15 mouse cellular contexts compared by ENCODE assay signal in genomic region chr9:114925039-114925438, GRCm38 (mm10). TPM values are rescaled to one million over a fixed set of nuclear protein-coding genes. Genes with fewer than 3 reads are reported as not detected.
DNase-seq lines count a peak whose midpoint lies in the region; ATAC-seq and TF ChIP-seq lines count a peak whose summit lies in the region.
"Had no signal": no experiment of that assay in that cellular context is flagged by ENCODE, and none has a peak within 500 bp of the region (broad histone marks: within the 10 kb centered on the region; RNA-seq: fewer than 3 reads in every experiment).

No protein-coding gene starts in this region.

- intact Hi-C loops in heart, postnatal 36 days (cut with DNase I) = no loop called here
- intact Hi-C loops in gastrocnemius, postnatal 36 days (cut with DNase I) = no loop called here

- H3K9me3 ChIP-seq in heart, embryonic 12.5 days (replicated peaks) = no peaks in the 10 kb centered on the region
- H3K9me3 ChIP-seq in liver, embryonic 13.5 days (replicated peaks) = no peaks in the 10 kb centered on the region
- no peaks in the 10 kb centered on the region for H3K9me3 ChIP-seq in hindbrain, postnatal 0 days (ENCODE audit: low read length)
- H3K9me3 ChIP-seq: forebrain, embryonic 12.5 days had no signal

- H3K4me1 ChIP-seq in heart, embryonic 12.5 days (replicated peaks) = peaks cover 29% of the 10 kb centered on the region
- peaks cover 33% of the 10 kb centered on the region for H3K4me1 ChIP-seq in liver, embryonic 13.5 days (replicated peaks)
- 0 out of 2 replicates have a peak, but pooled peaks cover 4% of the 10 kb centered on the region for H3K4me1 ChIP-seq in hindbrain, postnatal 0 days (ENCODE audit: insufficient read depth, low read length)

- ATAC-seq in heart, embryonic 12.5 days (ENCODE audit: insufficient number of reproducible peaks, low FRiP score) = no peak
- ATAC-seq in liver, embryonic 13.5 days (ENCODE audit: low read depth) = peak; percentile 42; the same call in 1 of the 2 replicates
- ATAC-seq in hindbrain, postnatal 0 days = no peak
- ATAC-seq: inflammation-experienced regulatory T-cells, adult 6 months had no signal

- no peaks in the 10 kb centered on the region for H3K27me3 ChIP-seq in heart, embryonic 12.5 days (replicated peaks)
- H3K27me3 ChIP-seq in liver, embryonic 13.5 days = no peaks in the 10 kb centered on the region
- H3K27me3 ChIP-seq in hindbrain, postnatal 0 days (ENCODE audit: insufficient read depth, low read length) = no peaks in the 10 kb centered on the region
- H3K27me3 ChIP-seq: forebrain, embryonic 12.5 days had no signal

- WGBS in heart, embryonic 12.5 days = 46% methylated on average over 10 of the region's 10 CpGs
- 51% methylated on average over 10 of the region's 10 CpGs for WGBS in liver, embryonic 13.5 days (ENCODE audit: insufficient replicate concordance)
- WGBS in hindbrain, postnatal 0 days = 78% methylated on average over 10 of the region's 10 CpGs

- no peaks in the 10 kb centered on the region for H3K36me3 ChIP-seq in heart, embryonic 12.5 days
- H3K36me3 ChIP-seq in liver, embryonic 13.5 days = no peaks in the 10 kb centered on the region
- no peaks in the 10 kb centered on the region for H3K36me3 ChIP-seq in hindbrain, postnatal 0 days (ENCODE audit: insufficient read depth, low read length)
- H3K36me3 ChIP-seq: forebrain, embryonic 12.5 days had no signal

- H3K4me2 ChIP-seq in heart, embryonic 12.5 days = 0 out of 2 replicates have a peak overlapping the region, but pooled peaks have one; percentile 4
- H3K4me2 ChIP-seq in liver, embryonic 13.5 days = no peak overlapping the region
- no peak overlapping the region for H3K4me2 ChIP-seq in hindbrain, postnatal 0 days (ENCODE audit: low read depth, low read length)
- H3K4me2 ChIP-seq: forebrain, embryonic 12.5 days; midbrain, embryonic 11.5 days had no signal

- no peak overlapping the region for H3K4me3 ChIP-seq in heart, embryonic 12.5 days
- no peak overlapping the region for H3K4me3 ChIP-seq in liver, embryonic 13.5 days (replicated peaks)
- H3K4me3 ChIP-seq in hindbrain, postnatal 0 days (ENCODE audit: low read length) = no peak overlapping the region
- H3K4me3 ChIP-seq: forebrain, embryonic 12.5 days; gastrocnemius, adult 2 months had no signal

- TF ChIP-seq CTCF in hindbrain, postnatal 0 days (IDR thresholded peaks at IDR 0.05; ENCODE audit: low read depth) = no peak

- H3K9ac ChIP-seq in heart, embryonic 12.5 days = no peak overlapping the region
- H3K9ac ChIP-seq in liver, embryonic 13.5 days = no peak overlapping the region
- H3K9ac ChIP-seq in hindbrain, postnatal 0 days (replicated peaks; ENCODE audit: low read length) = no peak overlapping the region
- H3K9ac ChIP-seq: forebrain, embryonic 12.5 days had no signal

- DNase-seq in heart, postnatal 36 days = no peak
- peak; percentile 22 for DNase-seq in 3T3-L1 (ENCODE audit: low read depth, low spot score)
- DNase-seq in adipocyte (ENCODE audit: low spot score) = peak; percentile 45
- no peak for DNase-seq in liver, embryonic 13.5 days
- no peak for DNase-seq in gastrocnemius, postnatal 36 days
- DNase-seq in hindbrain, postnatal 0 days (ENCODE audit: low spot score) = no peak
- DNase-seq in frontal cortex, postnatal 10 days (ENCODE audit: low spot score in 2 of 2) = no peak
- DNase-seq: cerebellum, postnatal 10 days; gastrocnemius, adult 2 months; kidney, postnatal 25 days; layer of hippocampus, postnatal 36 days had no signal

- H3K27ac ChIP-seq in heart, embryonic 12.5 days (ENCODE audit: poor library complexity, severe bottlenecking) = no peak overlapping the region
- no peak overlapping the region for H3K27ac ChIP-seq in liver, embryonic 13.5 days
- H3K27ac ChIP-seq in hindbrain, postnatal 0 days = no peak overlapping the region
- H3K27ac ChIP-seq: forebrain, embryonic 12.5 days; gastrocnemius, adult 2 months had no signal

RNA-seq across cellular contexts. Expression of gene Gpd1l, which starts 8.7 kb away (rescaled TPM):
- 15.5 and 19.3 TPM in 2 replicates for polyA plus RNA-seq in heart, embryonic 12.5 days (2016; fragmentation: Nextera tagmentation; extraction: Ambion mirVana)
- total RNA-seq in heart, postnatal 36 days (2021) = 10 to 100 TPM; 42.2 to 44.4 TPM
- polyA plus RNA-seq in liver, embryonic 13.5 days (2015; fragmentation: Nextera tagmentation; extraction: Ambion mirVana) = 7.2 and 8.5 TPM in 2 replicates
- total RNA-seq in gastrocnemius, postnatal 36 days (2021) = 10 to 100 TPM; 16.5 to 18.5 TPM
- total RNA-seq in hindbrain, postnatal 0 days (2014; rRNA removed) = 75.9 and 79.3 TPM in 2 replicates
- polyA plus RNA-seq in hindbrain, postnatal 0 days (2015; fragmentation: Nextera tagmentation; extraction: Ambion mirVana) = 35.7 and 40.9 TPM in 2 replicates

RNA-seq across cellular contexts. Expression of gene Osbpl10, which starts 53.3 kb away (rescaled TPM):
- 2.6 TPM in 2 replicates for polyA plus RNA-seq in heart, embryonic 12.5 days (2016; fragmentation: Nextera tagmentation; extraction: Ambion mirVana)
- 1 to 10 TPM; 2.2 to 2.7 TPM for total RNA-seq in heart, postnatal 36 days (2021)
- polyA plus RNA-seq in liver, embryonic 13.5 days (2015; fragmentation: Nextera tagmentation; extraction: Ambion mirVana) = 0.23 and 0.32 TPM in 2 replicates
- total RNA-seq in gastrocnemius, postnatal 36 days (2021) = 1 to 10 TPM; 2.5 to 5.1 TPM
- total RNA-seq in hindbrain, postnatal 0 days (2014; rRNA removed) = 18.2 and 22.5 TPM in 2 replicates
- polyA plus RNA-seq in hindbrain, postnatal 0 days (2015; fragmentation: Nextera tagmentation; extraction: Ambion mirVana) = 3.0 and 3.3 TPM in 2 replicates
- polyA plus RNA-seq: inflammation-experienced regulatory T-cells, adult 6 months had no signal

RNA-seq across cellular contexts. Expression of gene Rps27rt, which starts 57.5 kb away (rescaled TPM):
- polyA plus RNA-seq in heart, embryonic 12.5 days (2016; fragmentation: Nextera tagmentation; extraction: Ambion mirVana) = 259 and 289 TPM in 2 replicates
- 10 to 100 TPM; 19.7 to 23.9 TPM for total RNA-seq in heart, postnatal 36 days (2021)
- polyA plus RNA-seq in liver, embryonic 13.5 days (2015; fragmentation: Nextera tagmentation; extraction: Ambion mirVana) = 242 and 274 TPM in 2 replicates
- total RNA-seq in gastrocnemius, postnatal 36 days (2021) = 10 to 100 TPM; 12.0 to 25.0 TPM
- total RNA-seq in hindbrain, postnatal 0 days (2014; rRNA removed) = 32.8 and 182 TPM in 2 replicates
- polyA plus RNA-seq in hindbrain, postnatal 0 days (2015; fragmentation: Nextera tagmentation; extraction: Ambion mirVana) = 281 and 288 TPM in 2 replicates

Comparison
In these comparisons a context has a peak if more than half of its experiments do, and no peak if none do; other contexts are left out.
1. DNase-seq: peak in 3T3-L1 (single experiment) and adipocyte (single experiment); none in heart, postnatal 36 days (0 of 2), liver, embryonic 13.5 days (single experiment), gastrocnemius, postnatal 36 days (0 of 2), hindbrain, postnatal 0 days (single experiment) and frontal cortex, postnatal 10 days (0 of 2).